Comparison of ENCODE assay signal across 27 mouse cellular contexts in the genomic region with DNA sequence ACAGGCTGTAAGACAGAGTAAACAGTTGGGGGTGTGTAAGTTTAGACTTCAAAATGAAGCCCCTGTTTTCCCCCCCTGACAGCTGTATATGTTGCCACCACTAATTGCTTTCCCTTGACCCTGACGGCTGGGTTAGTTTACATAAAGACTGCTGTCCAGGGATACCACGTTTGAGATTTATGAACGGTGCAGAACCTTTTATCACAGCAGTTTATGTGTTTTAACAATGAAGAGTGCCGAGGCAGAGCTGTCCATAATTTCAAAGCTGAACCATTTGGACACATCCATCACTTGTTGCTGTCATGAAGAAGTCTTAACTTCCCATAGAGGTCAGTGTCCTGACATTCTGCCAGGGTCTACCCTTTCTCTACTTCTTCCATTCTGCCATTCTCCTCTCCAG.
A peak's percentile ranks its signal among the peaks of the same experiment; 100 is the strongest.
DNase-seq lines count a peak whose midpoint lies in the region; ATAC-seq and TF ChIP-seq lines count a peak whose summit lies in the region.
"Had no signal": no experiment of that assay in that cellular context is flagged by ENCODE, and none has a peak within 500 bp of the region (broad histone marks: within the 10 kb centered on the region; RNA-seq: fewer than 3 reads in every experiment).

No protein-coding gene starts in this region.

- H3K27ac ChIP-seq in kidney, embryonic 15.5 days, result no peak overlapping the region
- H3K27ac ChIP-seq in neural tube, embryonic 11.5 days (ENCODE audit: low read depth, low read length), result no peak overlapping the region
- no peak overlapping the region for H3K27ac ChIP-seq in hindbrain, postnatal 0 days
- H3K27ac ChIP-seq: embryonic facial prominence, embryonic 10.5 days; embryonic facial prominence, embryonic 13.5 days; forebrain, embryonic 15.5 days; heart, adult 2 months; heart, embryonic 10.5 days; heart, embryonic 13.5 days; hindbrain, embryonic 12.5 days; hindbrain, embryonic 15.5 days had no signal

- 0 out of 2 replicates have a peak, but pooled peaks have one; percentile 25 for ATAC-seq in kidney, embryonic 15.5 days (replicated peaks; ENCODE audit: low FRiP score)
- ATAC-seq in neural tube, embryonic 11.5 days (ENCODE audit: insufficient read depth, low FRiP score, low TSS enrichment), result 0 out of 2 replicates have a peak, but pooled peaks have one; percentile 16
- ATAC-seq in hindbrain, postnatal 0 days, result no peak
- ATAC-seq: CD4-positive, CD25-positive, alpha-beta regulatory T cell, adult 4 months; forebrain, embryonic 15.5 days had no signal

- no peak overlapping the region for H3K4me3 ChIP-seq in kidney, embryonic 15.5 days (replicated peaks)
- no peak overlapping the region for H3K4me3 ChIP-seq in neural tube, embryonic 11.5 days (ENCODE audit: low read depth, low read length)
- no peak overlapping the region for H3K4me3 ChIP-seq in hindbrain, postnatal 0 days (ENCODE audit: low read length)
- H3K4me3 ChIP-seq: embryonic facial prominence, embryonic 10.5 days; embryonic facial prominence, embryonic 13.5 days; erythroblast, embryonic 14.5 days; forebrain, embryonic 12.5 days; forebrain, embryonic 15.5 days; heart, adult 2 months; heart, embryonic 10.5 days; heart, embryonic 13.5 days; hindbrain, embryonic 12.5 days; hindbrain, embryonic 15.5 days had no signal

- no peak overlapping the region for H3K9ac ChIP-seq in kidney, embryonic 15.5 days
- H3K9ac ChIP-seq in neural tube, embryonic 11.5 days (ENCODE audit: low read length), result no peak overlapping the region
- no peak overlapping the region for H3K9ac ChIP-seq in hindbrain, postnatal 0 days (replicated peaks; ENCODE audit: low read length)
- H3K9ac ChIP-seq: embryonic facial prominence, embryonic 13.5 days; forebrain, embryonic 12.5 days; forebrain, embryonic 15.5 days; heart, embryonic 13.5 days; hindbrain, embryonic 12.5 days; hindbrain, embryonic 15.5 days had no signal

- H3K27me3 ChIP-seq in kidney, embryonic 15.5 days, result no peaks in the 10 kb centered on the region
- no peaks in the 10 kb centered on the region for H3K27me3 ChIP-seq in neural tube, embryonic 11.5 days (ENCODE audit: control insufficient read depth, insufficient read depth, low read length)
- no peaks in the 10 kb centered on the region for H3K27me3 ChIP-seq in hindbrain, postnatal 0 days (ENCODE audit: insufficient read depth, low read length)
- H3K27me3 ChIP-seq: embryonic facial prominence, embryonic 13.5 days; forebrain, embryonic 12.5 days; forebrain, embryonic 15.5 days; heart, embryonic 13.5 days; hindbrain, embryonic 12.5 days; hindbrain, embryonic 15.5 days had no signal

- H3K4me2 ChIP-seq in kidney, embryonic 15.5 days, result no peak overlapping the region
- no peak overlapping the region for H3K4me2 ChIP-seq in neural tube, embryonic 11.5 days (ENCODE audit: low read depth)
- H3K4me2 ChIP-seq in hindbrain, postnatal 0 days (ENCODE audit: low read depth, low read length), result no peak overlapping the region
- H3K4me2 ChIP-seq: embryonic facial prominence, embryonic 13.5 days; forebrain, embryonic 12.5 days; forebrain, embryonic 15.5 days; heart, embryonic 13.5 days; hindbrain, embryonic 12.5 days; hindbrain, embryonic 15.5 days had no signal

- H3K36me3 ChIP-seq in kidney, embryonic 15.5 days, result no peaks in the 10 kb centered on the region
- H3K36me3 ChIP-seq in neural tube, embryonic 11.5 days (ENCODE audit: control insufficient read depth, insufficient read depth, low read length), result no peaks in the 10 kb centered on the region
- H3K36me3 ChIP-seq in hindbrain, postnatal 0 days (ENCODE audit: insufficient read depth, low read length), result no peaks in the 10 kb centered on the region
- H3K36me3 ChIP-seq: forebrain, embryonic 15.5 days; heart, embryonic 10.5 days; heart, embryonic 13.5 days; hindbrain, embryonic 12.5 days; hindbrain, embryonic 15.5 days had no signal

- H3K9me3 ChIP-seq in kidney, embryonic 15.5 days (replicated peaks), result no peaks in the 10 kb centered on the region
- H3K9me3 ChIP-seq in neural tube, embryonic 11.5 days (ENCODE audit: control insufficient read depth, low read length), result no peaks in the 10 kb centered on the region
- no peaks in the 10 kb centered on the region for H3K9me3 ChIP-seq in hindbrain, postnatal 0 days (ENCODE audit: low read length)
- H3K9me3 ChIP-seq: embryonic facial prominence, embryonic 10.5 days; embryonic facial prominence, embryonic 13.5 days; forebrain, embryonic 12.5 days; forebrain, embryonic 15.5 days; heart, embryonic 10.5 days; heart, embryonic 13.5 days; hindbrain, embryonic 12.5 days; hindbrain, embryonic 15.5 days had no signal

- no peak for DNase-seq in kidney, postnatal 25 days
- peak; percentile 30 for DNase-seq in neural tube, embryonic 11.5 days (ENCODE audit: low spot score)
- no peak for DNase-seq in neural tube, embryonic 10.5 days (ENCODE audit: extremely low spot score, low spot score)
- DNase-seq in embryo, embryonic 11 days, result peak; percentile 47
- peak; percentile 40 for DNase-seq in yolk sac, embryonic 10.5 days (ENCODE audit: low spot score)
- no peak for DNase-seq in hindbrain, postnatal 0 days (ENCODE audit: low spot score)
- DNase-seq in liver, result no peak
- DNase-seq: adrenal gland, adult 2 months; adrenal gland, postnatal 14 days; cerebellum, adult 11 months; cerebellum, adult 2 months; cerebellum, adult 9-11 months; cerebellum, postnatal 25 days; gastrocnemius, postnatal 25 days; heart, adult 2 months; heart, postnatal 14 days had no signal

- 13% methylated on average over 4 of the region's 4 CpGs for WGBS in kidney, embryonic 15.5 days
- 5% methylated on average over 4 of the region's 4 CpGs for WGBS in neural tube, embryonic 11.5 days
- 13% methylated on average over 4 of the region's 4 CpGs for WGBS in hindbrain, postnatal 0 days

- TF ChIP-seq CTCF in hindbrain, postnatal 0 days (IDR thresholded peaks at IDR 0.05; ENCODE audit: low read depth), result no peak

- peaks cover 20% of the 10 kb centered on the region for H3K4me1 ChIP-seq in kidney, embryonic 15.5 days
- peaks cover 6% of the 10 kb centered on the region; the same call in 1 of the 2 replicates for H3K4me1 ChIP-seq in neural tube, embryonic 11.5 days (ENCODE audit: control insufficient read depth, insufficient read depth, low read length)
- H3K4me1 ChIP-seq in hindbrain, postnatal 0 days (ENCODE audit: insufficient read depth, low read length), result peaks cover 11% of the 10 kb centered on the region; the same call in 1 of the 2 replicates

Comparison
In these comparisons a context has a peak if more than half of its experiments do, and no peak if none do; other contexts are left out.
1. DNase-seq: peak in neural tube, embryonic 11.5 days (single experiment), embryo, embryonic 11 days (single experiment) and yolk sac, embryonic 10.5 days (single experiment); none in kidney, postnatal 25 days (0 of 2), neural tube, embryonic 10.5 days (single experiment), hindbrain, postnatal 0 days (single experiment) and liver (single experiment).